Mouse (Mus musculus) embryonic fibroblast, embryonic 13.5 days (primary cell): ENCODE data around the gene Frat1.

ENCODE experiments used
- CTCF ChIP-seq: IDR thresholded peaks from 2 replicates; pipeline ENCODE4 v1.5.1; 2011; ENCODE audit warnings: mild to moderate bottlenecking, control low read depth, low read length, moderate library complexity, borderline replicate concordance; ENCODE audit not compliant: insufficient read depth
- POLR2A ChIP-seq: IDR thresholded peaks from 2 replicates; pipeline ENCODE4 v1.6.1; 2011; ENCODE audit warnings: low read depth, mild to moderate bottlenecking, control low read depth, low read length, moderate library complexity

- TF ChIP-seq CTCF (no peak), POLR2A (no peak)
Observed at GRCm38 (mm10) chr19:41800451-41800850, 29.3 kb upstream of the Frat1 start.
